Mouse (Mus musculus): ENCODE results near the gene Olig3. TPM values are rescaled to one million over a fixed set of nuclear protein-coding genes. Genes with fewer than 3 reads are reported as not detected.
A peak's percentile ranks its signal among the peaks of the same experiment; 100 is the strongest.

Gene Olig3
- polyA plus RNA-seq, 1 experiment from 2014 or later = 0.11 TPM

- Histone ChIP-seq H3K36me3 (ENCODE audit: control insufficient read depth, insufficient read depth, low read length) (no peaks in the 10 kb centered on the region), H3K4me3 (ENCODE audit: low read depth, low read length) (no peak overlapping the region), H3K27ac (ENCODE audit: low read depth, low read length) (no peak overlapping the region), H3K4me2 (peak overlapping the region; percentile 23; the same call in 1 of the 2 replicates), H3K9ac (ENCODE audit: low read depth, low read length) (no peak overlapping the region), H3K27me3 (ENCODE audit: control insufficient read depth, insufficient read depth, low read length) (peaks cover 11% of the 10 kb centered on the region; the same call in 1 of the 2 replicates), H3K4me1 (ENCODE audit: control insufficient read depth, insufficient read depth, low read length) (no peaks in the 10 kb centered on the region), H3K9me3 (replicated peaks; ENCODE audit: control insufficient read depth, low read length) (no peaks in the 10 kb centered on the region)
- ATAC-seq (replicated peaks; ENCODE audit: insufficient number of reproducible peaks, low FRiP score, low TSS enrichment) = no peak
- WGBS (ENCODE audit: insufficient replicate concordance) = 7% methylated on average over 18 of the region's 18 CpGs
Observed at GRCm38 (mm10) chr10:19338695-19339630, 17.4 kb upstream of the Olig3 start.

DNA sequence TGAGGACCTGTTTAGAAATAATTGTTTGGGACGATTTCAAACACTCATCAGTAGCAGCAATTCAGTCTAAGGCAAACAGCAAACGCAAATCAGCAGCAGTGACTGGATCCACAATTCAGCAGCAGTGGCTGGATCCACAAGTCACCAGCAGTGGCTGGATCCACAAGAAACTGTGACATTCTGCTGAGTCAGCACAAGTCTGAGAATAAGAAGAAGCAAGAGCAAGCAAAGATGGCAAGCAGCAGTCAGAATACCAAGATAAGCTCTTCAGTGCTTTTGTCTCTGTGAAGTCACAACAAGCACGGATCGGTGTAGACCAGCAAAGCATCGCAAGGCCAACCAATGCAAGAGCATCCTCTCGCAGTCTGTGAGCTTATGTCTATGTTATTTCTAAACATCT is 12.3 kb upstream of the Olig3 start:
- Histone ChIP-seq H3K27ac (ENCODE audit: low read depth, low read length) (no peak overlapping the region), H3K4me2 (no peak overlapping the region), H3K4me1 (ENCODE audit: control insufficient read depth, insufficient read depth, low read length) (no peaks in the 10 kb centered on the region), H3K27me3 (ENCODE audit: control insufficient read depth, insufficient read depth, low read length) (peaks cover 9% of the 10 kb centered on the region; the same call in 1 of the 2 replicates), H3K9me3 (replicated peaks; ENCODE audit: control insufficient read depth, low read length) (no peaks in the 10 kb centered on the region), H3K36me3 (ENCODE audit: control insufficient read depth, insufficient read depth, low read length) (no peaks in the 10 kb centered on the region), H3K9ac (ENCODE audit: low read depth, low read length) (no peak overlapping the region), H3K4me3 (ENCODE audit: low read depth, low read length) (no peak overlapping the region)
- no peak for ATAC-seq (replicated peaks; ENCODE audit: insufficient number of reproducible peaks, low FRiP score, low TSS enrichment)
- 81% methylated on average over 6 of the region's 6 CpGs for WGBS (ENCODE audit: insufficient replicate concordance)

DNA sequence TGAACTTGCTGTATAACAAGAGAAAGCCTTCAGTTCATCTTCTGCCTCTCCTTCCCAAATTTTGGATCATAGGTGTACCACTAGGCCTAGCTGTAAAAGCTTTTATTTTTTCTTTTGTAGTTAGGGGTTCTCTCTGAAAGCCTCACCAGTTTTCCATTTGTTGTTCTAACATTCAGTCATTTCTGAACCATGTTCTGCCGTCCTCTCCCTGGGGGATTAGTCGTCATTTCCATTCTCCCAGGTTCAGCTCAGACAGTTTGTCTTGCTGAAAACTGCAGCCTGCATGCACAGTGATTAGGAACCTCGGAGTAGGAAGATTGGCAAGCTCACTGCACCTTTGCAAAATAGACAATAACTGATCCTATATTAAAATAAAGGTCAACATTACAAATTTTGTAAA is 7.0 kb upstream of the Olig3 start:
- Histone ChIP-seq H3K9ac (ENCODE audit: low read depth, low read length) (no peak overlapping the region), H3K4me2 (no peak overlapping the region), H3K36me3 (ENCODE audit: control insufficient read depth, insufficient read depth, low read length) (no peaks in the 10 kb centered on the region), H3K4me3 (ENCODE audit: low read depth, low read length) (no peak overlapping the region), H3K9me3 (replicated peaks; ENCODE audit: control insufficient read depth, low read length) (no peaks in the 10 kb centered on the region), H3K27ac (ENCODE audit: low read depth, low read length) (no peak overlapping the region), H3K27me3 (ENCODE audit: control insufficient read depth, insufficient read depth, low read length) (peaks cover 35% of the 10 kb centered on the region), H3K4me1 (ENCODE audit: control insufficient read depth, insufficient read depth, low read length) (peaks cover 4% of the 10 kb centered on the region)
- ATAC-seq (replicated peaks; ENCODE audit: insufficient number of reproducible peaks, low FRiP score, low TSS enrichment) = no peak
- 55% methylated on average over 3 of the region's 3 CpGs for WGBS (ENCODE audit: insufficient replicate concordance)

DNA sequence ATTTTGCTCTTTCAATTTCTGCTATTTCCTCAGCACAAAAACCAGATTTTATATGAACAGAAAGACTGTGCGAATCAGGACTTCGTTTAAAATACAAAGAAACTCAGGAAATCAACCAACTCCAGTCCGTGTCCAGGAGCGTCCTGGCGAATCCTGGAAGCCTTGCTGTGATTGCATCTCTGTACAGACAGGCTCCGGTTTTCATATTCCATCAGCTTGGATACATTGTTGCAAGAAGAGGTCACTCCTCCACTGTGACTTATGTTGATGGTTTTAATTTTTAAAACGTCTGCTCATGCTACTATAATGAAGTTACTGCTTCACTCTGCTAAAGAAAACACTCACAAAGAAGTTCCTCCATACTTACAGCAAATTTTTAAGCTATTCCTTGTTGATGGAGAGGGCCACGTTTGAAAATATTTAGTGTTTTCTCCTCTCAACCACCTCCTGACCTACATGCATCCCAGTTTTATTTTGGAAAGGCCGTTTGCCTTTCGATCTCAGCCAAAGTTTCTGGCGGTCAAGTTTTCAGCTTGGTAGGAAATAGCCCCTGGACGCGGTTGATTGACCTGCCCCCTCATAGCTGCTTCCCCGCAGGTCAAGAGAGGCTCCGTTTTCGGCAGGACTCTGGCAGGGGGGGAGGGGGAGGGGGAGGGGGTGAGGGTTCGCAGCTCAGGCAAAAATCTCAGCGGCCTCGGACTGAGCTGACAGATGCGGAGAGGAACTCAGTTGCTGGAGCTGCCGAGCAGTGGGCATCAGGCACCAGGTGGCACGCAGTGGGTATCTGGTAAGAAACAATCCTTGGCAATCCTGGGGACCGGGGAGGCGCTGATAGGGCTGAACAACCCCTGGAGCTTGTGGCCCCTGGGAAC is 4.1 kb upstream of the Olig3 start:
- H3K27me3 ChIP-seq (ENCODE audit: control insufficient read depth, insufficient read depth, low read length) = peaks cover 61% of the 10 kb centered on the region
- H3K36me3 ChIP-seq (ENCODE audit: control insufficient read depth, insufficient read depth, low read length) = no peaks in the 10 kb centered on the region
- H3K4me3 ChIP-seq (ENCODE audit: low read depth, low read length) = peak overlapping the region; percentile 18; the same call in 1 of the 2 replicates
- no peak for ATAC-seq (replicated peaks; ENCODE audit: insufficient number of reproducible peaks, low FRiP score, low TSS enrichment)
- H3K4me1 ChIP-seq (ENCODE audit: control insufficient read depth, insufficient read depth, low read length) = peaks cover 12% of the 10 kb centered on the region
- H3K9me3 ChIP-seq (replicated peaks; ENCODE audit: control insufficient read depth, low read length) = no peaks in the 10 kb centered on the region
- H3K9ac ChIP-seq (ENCODE audit: low read depth, low read length) = no peak overlapping the region
- 4% methylated on average over 24 of the region's 24 CpGs for WGBS (ENCODE audit: insufficient replicate concordance)
- no peak overlapping the region for H3K27ac ChIP-seq (ENCODE audit: low read depth, low read length)
- peak overlapping the region; percentile 49 for H3K4me2 ChIP-seq

GRCm38 (mm10) chr10:19352878-19353301 is 3.4 kb upstream of the Olig3 start:
- Histone ChIP-seq H3K36me3 (ENCODE audit: control insufficient read depth, insufficient read depth, low read length) (no peaks in the 10 kb centered on the region), H3K4me3 (ENCODE audit: low read depth, low read length) (peak overlapping the region; percentile 18; the same call in 1 of the 2 replicates), H3K9ac (ENCODE audit: low read depth, low read length) (no peak overlapping the region), H3K4me1 (ENCODE audit: control insufficient read depth, insufficient read depth, low read length) (peaks cover 13% of the 10 kb centered on the region), H3K27ac (ENCODE audit: low read depth, low read length) (no peak overlapping the region), H3K4me2 (peak overlapping the region; percentile 49), H3K27me3 (ENCODE audit: control insufficient read depth, insufficient read depth, low read length) (peaks cover 68% of the 10 kb centered on the region), H3K9me3 (replicated peaks; ENCODE audit: control insufficient read depth, low read length) (no peaks in the 10 kb centered on the region)
- ATAC-seq (replicated peaks; ENCODE audit: insufficient number of reproducible peaks, low FRiP score, low TSS enrichment) = no peak
- under 1% methylated on average over 16 of the region's 16 CpGs for WGBS (ENCODE audit: insufficient replicate concordance)

DNA sequence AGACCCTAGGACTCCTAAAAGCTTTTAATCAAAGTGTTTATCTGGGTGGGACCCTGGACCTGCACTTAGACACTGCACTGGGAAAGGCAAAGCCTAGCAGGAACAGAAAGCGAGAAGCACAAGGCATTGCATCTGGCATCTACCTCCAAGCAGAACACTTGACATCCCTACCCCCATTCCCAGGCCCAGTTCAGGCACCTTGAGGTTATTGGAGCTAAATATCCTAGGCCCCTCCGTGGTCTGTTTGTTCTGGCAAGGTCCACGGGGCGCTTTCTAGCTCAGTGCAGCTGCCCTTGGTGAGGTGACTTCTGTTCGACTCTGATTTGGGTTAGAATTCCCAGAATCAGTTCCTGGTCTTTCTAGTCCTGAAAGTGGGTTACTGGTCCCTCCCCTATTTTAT is 2.7 kb upstream of the Olig3 start:
- 12% methylated on average over 5 of the region's 5 CpGs for WGBS (ENCODE audit: insufficient replicate concordance)
- ATAC-seq (replicated peaks; ENCODE audit: insufficient number of reproducible peaks, low FRiP score, low TSS enrichment) = no peak

GRCm38 (mm10) chr10:19354146-19354545 is 2.2 kb upstream of the Olig3 start:
- peaks cover 80% of the 10 kb centered on the region for H3K27me3 ChIP-seq (ENCODE audit: control insufficient read depth, insufficient read depth, low read length)
- H3K27ac ChIP-seq (ENCODE audit: low read depth, low read length) = no peak overlapping the region
- no peak overlapping the region for H3K4me2 ChIP-seq
- H3K4me3 ChIP-seq (ENCODE audit: low read depth, low read length) = no peak overlapping the region
- no peaks in the 10 kb centered on the region for H3K9me3 ChIP-seq (replicated peaks; ENCODE audit: control insufficient read depth, low read length)
- no peaks in the 10 kb centered on the region for H3K36me3 ChIP-seq (ENCODE audit: control insufficient read depth, insufficient read depth, low read length)
- H3K4me1 ChIP-seq (ENCODE audit: control insufficient read depth, insufficient read depth, low read length) = peaks cover 13% of the 10 kb centered on the region
- no peak for ATAC-seq (replicated peaks; ENCODE audit: insufficient number of reproducible peaks, low FRiP score, low TSS enrichment)
- 9% methylated on average over 6 of the region's 6 CpGs for WGBS (ENCODE audit: insufficient replicate concordance)
- H3K9ac ChIP-seq (ENCODE audit: low read depth, low read length) = no peak overlapping the region

More for the DNA sequence above, 2.7 kb upstream of the Olig3 start:
- no peak overlapping the region for H3K4me3 ChIP-seq (ENCODE audit: low read depth, low read length)
- peaks cover 13% of the 10 kb centered on the region for H3K4me1 ChIP-seq (ENCODE audit: control insufficient read depth, insufficient read depth, low read length)
- no peak overlapping the region for H3K27ac ChIP-seq (ENCODE audit: low read depth, low read length)
- no peak overlapping the region for H3K4me2 ChIP-seq
- H3K9me3 ChIP-seq (replicated peaks; ENCODE audit: control insufficient read depth, low read length) = no peaks in the 10 kb centered on the region
- peaks cover 75% of the 10 kb centered on the region for H3K27me3 ChIP-seq (ENCODE audit: control insufficient read depth, insufficient read depth, low read length)
- H3K36me3 ChIP-seq (ENCODE audit: control insufficient read depth, insufficient read depth, low read length) = no peaks in the 10 kb centered on the region
- no peak overlapping the region for H3K9ac ChIP-seq (ENCODE audit: low read depth, low read length)

DNA sequence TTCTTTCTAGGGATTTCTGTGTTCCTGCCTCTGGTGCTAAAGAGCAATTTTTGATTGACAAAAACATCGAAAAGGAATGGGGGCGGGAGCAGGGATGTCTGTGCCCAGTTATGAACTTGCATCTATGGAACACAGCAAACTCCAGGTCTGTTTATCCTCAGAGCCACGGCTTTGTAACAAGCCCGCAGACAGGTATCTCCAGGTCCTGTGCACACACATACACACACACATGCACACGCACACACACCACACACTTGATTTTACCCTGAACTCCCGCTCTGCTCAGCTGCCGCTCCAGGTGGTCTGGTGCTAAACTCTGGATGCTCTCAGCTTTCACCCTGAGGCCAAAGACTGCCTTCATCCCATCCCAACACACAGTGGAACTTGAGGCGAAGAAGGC is 1.3 kb upstream of the Olig3 start:
- Histone ChIP-seq H3K27ac (ENCODE audit: low read depth, low read length) (no peak overlapping the region), H3K36me3 (ENCODE audit: control insufficient read depth, insufficient read depth, low read length) (no peaks in the 10 kb centered on the region), H3K4me2 (no peak overlapping the region), H3K27me3 (ENCODE audit: control insufficient read depth, insufficient read depth, low read length) (peaks cover 89% of the 10 kb centered on the region), H3K4me1 (ENCODE audit: control insufficient read depth, insufficient read depth, low read length) (peaks cover 13% of the 10 kb centered on the region), H3K9ac (ENCODE audit: low read depth, low read length) (no peak overlapping the region), H3K9me3 (replicated peaks; ENCODE audit: control insufficient read depth, low read length) (no peaks in the 10 kb centered on the region), H3K4me3 (ENCODE audit: low read depth, low read length) (no peak overlapping the region)
- no peak for ATAC-seq (replicated peaks; ENCODE audit: insufficient number of reproducible peaks, low FRiP score, low TSS enrichment)
- WGBS (ENCODE audit: insufficient replicate concordance) = 8% methylated on average over 8 of the region's 8 CpGs
